Mouse (Mus musculus) adrenal gland, postnatal 36 days (tissue): ENCODE results near the gene Mrps34. TPM values are rescaled to one million over a fixed set of nuclear protein-coding genes. Genes with fewer than 3 reads are reported as not detected.

Experiments
- DNase-seq, 2 experiments: peaks; one replicate each; pipeline ENCODE4 v3.0.0; 2021; ENCODE audit warnings: mixed read lengths in 1 of 2
- long read RNA-seq, 2 experiments: library from polyadenylated mRNA; stranded (forward); transcript quantifications; one replicate each; pipeline ENCODE4 v2.0.0; 2021; ENCODE audit warnings: borderline sequencing depth in 2 of 2
- total RNA-seq, 2 experiments: library from RNA; stranded (reverse); gene quantifications; 2 replicates each; pipeline ENCODE4 v1.2.3; 2021

Mrps34 gene
- total RNA-seq = 100 to 1,000 TPM; 109 to 177 TPM
- long read RNA-seq, experiment 1, transcript Mrps34-201 (3 exons, 918 nt) = major isoform, 193 of 236 reads
- long read RNA-seq, experiment 1, transcript Mrps34-202 (2 exons, 899 nt) = minor isoform, 9 of 236 reads
- long read RNA-seq, experiment 1, partial matches to known transcripts = 7 of 236 reads
- long read RNA-seq, experiment 1, other reads (novel, unspliced or antisense) = 27 of 236 reads
- long read RNA-seq, experiment 2, transcript Mrps34-201 (3 exons, 918 nt) = major isoform, 66 of 77 reads
- long read RNA-seq, experiment 2, partial matches to known transcripts = 0 of 77 reads
- long read RNA-seq, experiment 2, other reads (novel, unspliced or antisense) = 8 of 77 reads

- DNase-seq = peak; percentile 86 to 87
Measured at GRCm38 (mm10) chr17:24894995-24895547, at the start of gene Mrps34, which contains the start of gene Eme2. Gene Mrps34, plus strand, starts transcription at chr17:24895116. Gene Eme2, minus strand, starts transcription at chr17:24895087.

- DNase-seq = no peak
Measured at GRCm38 (mm10) chr17:24847386-24847785, 47.5 kb upstream of the Mrps34 start.

- no peak for DNase-seq
Measured at GRCm38 (mm10) chr17:24848600-24849031, 46.3 kb upstream of the Mrps34 start.

GRCm38 (mm10) chr17:24849733-24850064, 45.2 kb upstream of the Mrps34 start:
- DNase-seq = no peak

- DNase-seq = peak; percentile 94 to 95
Measured at GRCm38 (mm10) chr17:24850065-24850772, 44.7 kb upstream of the Mrps34 start, which contains the start of gene Fahd1. Gene Fahd1, minus strand, starts transcription at chr17:24850364.

- no peak for DNase-seq
Measured at GRCm38 (mm10) chr17:24850773-24851127, 44.2 kb upstream of the Mrps34 start.

GRCm38 (mm10) chr17:24851381-24852125, 43.4 kb upstream of the Mrps34 start:
- no peak for DNase-seq

GRCm38 (mm10) chr17:24855838-24856464, 39.0 kb upstream of the Mrps34 start:
- DNase-seq = peak; percentile 16 to 34

- no peak for DNase-seq
Measured at GRCm38 (mm10) chr17:24856589-24856988, 38.3 kb upstream of the Mrps34 start.

- no peak for DNase-seq
Measured at GRCm38 (mm10) chr17:24857831-24858470, 37.0 kb upstream of the Mrps34 start.

- no peak for DNase-seq
Measured at GRCm38 (mm10) chr17:24858967-24859366, 35.9 kb upstream of the Mrps34 start.

- DNase-seq = no peak
Measured at GRCm38 (mm10) chr17:24860076-24860475, 34.8 kb upstream of the Mrps34 start.

GRCm38 (mm10) chr17:24861785-24862184, 33.1 kb upstream of the Mrps34 start:
- no peak for DNase-seq

- DNase-seq = no peak
Measured at GRCm38 (mm10) chr17:24865776-24866175, 29.1 kb upstream of the Mrps34 start, which contains the start of gene Igfals. Gene Igfals, plus strand, starts transcription at chr17:24865997.

- DNase-seq = no peak
Measured at GRCm38 (mm10) chr17:24867914-24868313, 27.0 kb upstream of the Mrps34 start.

GRCm38 (mm10) chr17:24873695-24874404, 21.1 kb upstream of the Mrps34 start:
- DNase-seq = no peak

- DNase-seq = no peak
Measured at GRCm38 (mm10) chr17:24874405-24874745, 20.5 kb upstream of the Mrps34 start.

- no peak for DNase-seq
Measured at GRCm38 (mm10) chr17:24874989-24875388, 19.9 kb upstream of the Mrps34 start.

GRCm38 (mm10) chr17:24877336-24878116, 17.4 kb upstream of the Mrps34 start:
- DNase-seq = peak in 1 of 2 experiments; percentile 59

- DNase-seq = peak in 1 of 2 experiments; percentile 71
Measured at GRCm38 (mm10) chr17:24878117-24878397, 16.9 kb upstream of the Mrps34 start.
